Mouse (Mus musculus) bone marrow macrophage, adult 2 months (primary cell): ENCODE measurements around the gene Ccdc194. TPM values are rescaled to one million over a fixed set of nuclear protein-coding genes. Genes with fewer than 3 reads are reported as not detected.
A peak's percentile ranks its signal among the peaks of the same experiment; 100 is the strongest.

Experiments
- H3K27ac ChIP-seq: 2 replicates; pipeline ENCODE4 v1.5.1; 2012; ENCODE audit warnings: low read depth, low read length; ENCODE audit not compliant: insufficient read depth
- H3K4me1 ChIP-seq: 2 replicates; pipeline ENCODE4 v1.6.1; 2012; ENCODE audit warnings: low read length; ENCODE audit not compliant: control insufficient read depth, insufficient read depth
- H3K4me3 ChIP-seq: 2 replicates; pipeline ENCODE4 v1.5.1; 2012; ENCODE audit warnings: mild to moderate bottlenecking, low read length, moderate library complexity; ENCODE audit not compliant: insufficient read depth
- CTCF ChIP-seq: IDR thresholded peaks from 2 replicates; pipeline ENCODE4 v1.5.1; 2012; ENCODE audit warnings: low read depth, mild to moderate bottlenecking, low read length, moderate library complexity
- POLR2A ChIP-seq: IDR thresholded peaks from 2 replicates; pipeline ENCODE4 v1.6.1; 2012; ENCODE audit warnings: mild to moderate bottlenecking, low read depth, low read length, borderline replicate concordance
- polyA plus RNA-seq: library from polyadenylated mRNA; stranded (reverse); fragments of >200 nt; gene quantifications from 2 replicates; pipeline ENCODE4 v1.2.4, GENCODE M21; 2012; ENCODE audit not compliant: missing spikeins, insufficient read depth, insufficient read length

Gene Ccdc194
- polyA plus RNA-seq, 1 experiment = 0.40 TPM

DNA sequence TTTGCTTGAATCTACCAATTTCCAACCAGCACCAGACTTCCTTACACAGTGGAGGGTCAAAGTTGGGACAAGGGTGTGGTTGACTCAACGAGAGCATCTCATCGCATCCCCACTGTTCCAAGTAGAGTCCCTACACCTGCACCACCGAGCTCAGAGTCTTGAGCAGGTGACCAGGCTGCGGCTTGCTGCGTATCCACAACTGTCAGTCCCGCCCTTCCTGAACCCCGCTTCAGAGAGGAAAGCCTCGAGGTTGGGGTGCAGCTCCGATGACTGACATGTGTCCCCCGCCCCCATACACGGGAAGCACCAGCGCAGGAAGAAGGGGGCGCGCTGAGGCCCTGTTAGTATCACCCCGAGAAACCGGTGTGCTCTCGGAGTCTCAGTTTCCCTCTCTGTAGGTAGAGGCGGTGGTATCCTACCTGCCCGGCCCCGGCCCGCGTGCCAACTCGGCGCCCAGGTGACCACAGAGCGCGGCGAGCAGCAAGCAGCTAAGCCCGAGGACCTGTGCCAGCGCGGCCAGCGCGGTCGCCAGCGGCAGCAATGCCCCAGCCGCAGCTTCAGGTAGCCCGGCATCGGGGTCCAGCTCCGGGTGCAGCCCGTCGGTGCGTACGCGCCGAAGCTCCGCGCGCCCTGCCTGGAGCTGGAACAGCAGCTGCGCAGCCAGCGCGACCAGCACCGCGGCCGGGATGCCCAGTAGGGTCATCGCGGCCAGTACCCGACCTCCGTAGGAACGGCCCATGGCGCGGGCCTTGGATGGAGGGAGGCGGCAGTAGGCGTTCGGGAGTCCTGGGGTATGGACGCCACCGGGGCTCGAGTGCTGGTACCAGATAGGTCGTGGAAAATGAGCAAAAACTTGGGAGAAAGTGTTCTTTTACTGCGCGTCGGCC is 32.8 kb upstream of the Ccdc194 start, which contains the start of gene Tmem221:
Tmem221 (minus strand) TSS at position 801 of the 887 bp plus-strand sequence.
- H3K27ac ChIP-seq = no peak within 1 kb of the TSS

DNA sequence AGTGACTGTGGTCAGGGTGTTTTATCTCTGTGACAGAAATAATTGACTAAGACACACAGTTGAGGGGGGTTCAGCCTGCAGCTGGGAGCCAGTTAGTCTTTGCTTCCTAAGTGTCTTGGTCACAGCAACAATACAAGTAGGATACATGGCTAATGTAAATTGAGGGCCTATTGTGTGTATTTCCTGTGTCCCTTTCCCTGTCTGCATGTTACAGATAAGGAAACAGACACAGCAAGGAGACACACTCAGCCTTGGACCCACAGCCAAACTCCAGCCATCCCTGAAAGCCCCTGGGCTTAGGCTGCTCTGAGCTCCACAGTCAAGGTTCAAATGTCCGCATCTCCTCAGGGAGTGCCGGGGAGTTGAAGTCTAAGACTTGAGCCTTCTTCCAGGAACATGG is 29.1 kb upstream of the Ccdc194 start:
- H3K4me1 ChIP-seq = peaks cover 3% of the 10 kb centered on the region; the same call in 1 of the 2 replicates
- TF ChIP-seq POLR2A (no peak), CTCF (no peak)
- no peak overlapping the region for H3K4me3 ChIP-seq
- no peak overlapping the region for H3K27ac ChIP-seq

More for the DNA sequence above, 32.8 kb upstream of the Ccdc194 start, which contains the start of gene Tmem221:
- Histone ChIP-seq H3K4me3 (peak within 1 kb of the TSS; percentile 71), H3K4me1 (peaks cover 6% of the 10 kb centered on the region)
- TF ChIP-seq POLR2A = no peak; the same call in 1 of the 2 replicates
- TF ChIP-seq CTCF = peak; percentile 25; the same call in 1 of the 2 replicates

- H3K27ac ChIP-seq = no peak overlapping the region
- H3K4me3 ChIP-seq = no peak overlapping the region
- peaks cover 3% of the 10 kb centered on the region; the same call in 1 of the 2 replicates for H3K4me1 ChIP-seq
- no peak for TF ChIP-seq POLR2A
- no peak for TF ChIP-seq CTCF
These were observed 28.5 kb upstream of the Ccdc194 start for GRCm38 (mm10) chr8:71554001-71554400.

GRCm38 (mm10) chr8:71552770-71553169 is 27.3 kb upstream of the Ccdc194 start:
- TF ChIP-seq POLR2A = no peak
- TF ChIP-seq CTCF = no peak
- H3K4me3 ChIP-seq = no peak overlapping the region
- no peaks in the 10 kb centered on the region for H3K4me1 ChIP-seq
- no peak overlapping the region for H3K27ac ChIP-seq

GRCm38 (mm10) chr8:71550754-71551153 is 25.2 kb upstream of the Ccdc194 start:
- H3K27ac ChIP-seq = no peak overlapping the region
- no peaks in the 10 kb centered on the region for H3K4me1 ChIP-seq
- TF ChIP-seq CTCF = no peak
- TF ChIP-seq POLR2A = no peak
- no peak overlapping the region for H3K4me3 ChIP-seq

DNA sequence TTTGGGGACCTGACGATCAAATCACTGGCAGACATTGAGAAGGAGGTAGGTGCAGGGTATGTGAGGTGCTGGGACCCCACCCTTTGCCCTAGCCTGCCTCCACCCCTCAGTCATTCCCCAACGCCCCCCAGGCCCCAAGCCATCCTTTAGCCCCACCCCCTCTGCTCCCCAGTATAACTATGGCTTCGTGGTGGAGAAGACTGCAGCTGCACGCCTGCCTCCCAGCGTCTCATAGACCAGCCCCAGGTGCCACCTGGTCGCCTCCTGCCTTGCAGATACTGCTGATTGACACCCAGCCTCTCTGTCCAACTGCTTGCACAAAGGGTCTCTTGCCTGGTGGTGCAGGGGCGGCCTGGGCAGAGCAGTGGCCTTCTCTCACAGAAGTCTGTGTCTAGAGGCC is 22.1 kb upstream of the Ccdc194 start:
- H3K4me1 ChIP-seq = peaks cover 4% of the 10 kb centered on the region
- no peak overlapping the region for H3K4me3 ChIP-seq
- TF ChIP-seq POLR2A (no peak), CTCF (no peak)
- H3K27ac ChIP-seq = no peak overlapping the region

DNA sequence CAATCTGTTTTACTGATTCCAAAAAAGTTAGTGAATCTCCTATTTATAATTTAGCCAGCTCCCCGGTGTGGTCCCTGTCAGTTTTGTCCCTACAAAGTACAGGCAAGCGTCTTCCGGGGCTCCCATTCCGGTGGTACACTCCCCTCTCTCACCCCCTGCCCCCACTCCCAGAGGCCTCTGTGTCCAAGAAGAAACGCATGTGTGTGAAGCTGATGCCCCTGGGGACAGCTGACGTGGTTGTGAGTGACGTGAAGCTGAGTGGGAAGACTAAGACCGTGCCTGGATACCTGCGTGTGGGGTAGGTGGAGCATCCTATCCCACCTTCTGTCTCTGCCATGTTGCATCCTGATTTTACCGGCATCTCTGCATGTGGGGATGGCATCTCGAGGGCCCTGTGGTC is 19.5 kb upstream of the Ccdc194 start:
- Histone ChIP-seq H3K4me1 (peaks cover 15% of the 10 kb centered on the region), H3K27ac (no peak overlapping the region), H3K4me3 (no peak overlapping the region)
- TF ChIP-seq POLR2A = no peak
- TF ChIP-seq CTCF = no peak

DNA sequence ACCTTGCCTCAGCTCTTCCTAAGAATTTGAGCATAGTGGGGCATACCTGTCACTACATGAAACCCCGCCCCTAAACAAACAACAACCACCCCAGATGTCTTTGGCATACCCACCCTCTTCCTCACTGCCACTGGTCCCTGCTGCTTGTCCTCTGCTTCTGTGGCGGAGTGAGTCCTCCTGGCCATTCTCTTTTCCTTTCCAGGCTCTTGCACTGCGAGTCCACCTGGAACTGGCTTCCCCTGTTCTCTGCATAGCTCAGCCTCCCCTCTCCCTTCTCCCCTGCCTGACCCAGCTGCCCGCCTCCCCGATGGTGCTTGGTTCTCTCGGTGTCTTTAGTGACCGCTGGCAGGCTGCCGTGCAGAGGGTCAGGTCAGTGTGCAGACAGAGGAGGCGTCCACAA is 18.2 kb upstream of the Ccdc194 start:
- Histone ChIP-seq H3K4me1 (peaks cover 15% of the 10 kb centered on the region), H3K4me3 (peak overlapping the region; percentile 93), H3K27ac (no peak overlapping the region)
- TF ChIP-seq POLR2A (no peak), CTCF (no peak)

GRCm38 (mm10) chr8:71542632-71543343 is 17.3 kb upstream of the Ccdc194 start, which contains the start of gene Mvb12a:
TSS of gene Mvb12a (plus strand) at chr8:71542922.
- peak within 1 kb of the TSS; percentile 93 for H3K4me3 ChIP-seq
- peaks cover 22% of the 10 kb centered on the region for H3K4me1 ChIP-seq
- TF ChIP-seq CTCF = no peak
- no peak for TF ChIP-seq POLR2A
- H3K27ac ChIP-seq = peak within 1 kb of the TSS; percentile 58
